Mouse (Mus musculus) layer of hippocampus, adult 8-10 months (tissue): ENCODE measurements around the gene Rbm14. TPM values are rescaled to one million over a fixed set of nuclear protein-coding genes. Genes with fewer than 3 reads are reported as not detected.
A peak's percentile ranks its signal among the peaks of the same experiment; 100 is the strongest.
"Not testable (repeated sequence)": the region's sequence is repeated elsewhere in the genome, so short reads cannot be mapped to it uniquely, and the experiment has no call there.

Experiments
- DNase-seq, 2 experiments: peaks; one replicate each; pipeline ENCODE4 v3.0.0; 2022; ENCODE audit warnings: low spot score in 2 of 2
- total RNA-seq, 4 experiments: library from RNA; stranded (reverse); gene quantifications; 2 replicates each; pipeline ENCODE4 v1.2.4; 2022

The Rbm14 gene
- total RNA-seq, 4 experiments from 2014 or later: 45.5 to 60.9 (median 54.8) TPM

DNA sequence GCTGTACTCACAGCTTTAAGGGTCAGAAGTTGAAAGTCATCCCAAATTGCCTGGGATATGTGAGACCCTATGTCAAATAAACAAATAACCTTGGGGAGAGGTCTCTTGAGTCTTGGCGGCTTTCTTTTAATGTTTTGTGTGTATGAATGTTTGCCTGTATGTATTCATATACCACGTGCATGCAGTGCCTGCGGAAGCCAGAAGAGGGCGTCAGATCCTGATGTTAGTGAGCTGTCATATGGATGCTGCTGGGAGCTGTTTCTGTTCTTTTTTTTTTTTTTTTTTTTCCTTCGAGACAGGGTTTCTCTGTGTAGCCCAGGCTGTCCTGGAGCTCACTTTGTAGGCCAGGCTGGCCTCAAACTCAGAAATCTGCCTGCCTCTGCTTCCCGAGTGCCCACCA, 1.6 kb upstream of the Rbm14 start:
- DNase-seq: no peak

DNA sequence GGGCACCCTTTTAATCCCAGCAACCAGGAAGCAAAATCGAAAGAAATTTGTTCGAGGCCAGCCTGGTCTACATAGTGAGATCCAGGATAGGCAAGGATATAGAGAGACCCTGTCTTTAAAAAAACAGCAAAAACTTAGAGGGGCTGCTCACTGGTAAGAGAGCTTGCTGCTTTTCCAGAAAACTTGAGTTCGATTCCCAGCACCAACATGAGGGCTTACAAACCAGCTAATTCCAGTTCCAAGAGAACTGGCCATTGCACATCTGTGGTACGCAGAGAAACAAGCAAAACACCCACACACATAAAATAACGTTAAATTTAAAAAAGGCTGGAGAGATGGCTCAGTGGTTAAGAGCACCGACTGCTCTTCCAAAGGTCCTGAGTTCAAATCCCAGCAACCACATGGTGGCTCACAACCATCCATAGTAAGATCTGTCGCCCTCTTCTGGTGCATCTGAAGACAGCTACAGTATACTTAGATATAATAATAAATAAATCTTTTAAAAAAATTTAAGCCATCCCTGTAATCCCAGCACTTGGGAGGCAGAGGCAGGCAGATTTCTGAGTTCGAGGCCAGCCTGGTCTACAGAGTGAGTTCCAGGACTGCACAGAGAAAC, 1.0 kb upstream of the Rbm14 start:
- DNase-seq: not testable (repeated sequence)

DNA sequence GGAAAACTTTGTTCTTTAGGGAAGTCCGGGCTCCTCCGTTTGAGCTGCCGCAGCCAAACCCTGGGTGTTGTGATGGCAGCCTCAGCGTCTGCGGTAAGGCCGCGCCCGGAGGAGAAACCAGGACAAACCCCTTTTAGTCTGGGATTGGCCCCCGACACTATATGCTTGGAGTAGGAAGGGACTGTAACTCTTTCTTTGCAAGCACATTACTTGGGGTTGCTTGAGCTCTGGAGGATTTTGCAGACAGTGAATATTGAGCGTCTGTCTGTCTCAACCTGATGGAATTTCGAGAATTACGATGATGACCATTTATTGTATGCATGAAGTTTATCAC, 442 bp upstream of the Rbm14 start:
- no peak for DNase-seq

DNA sequence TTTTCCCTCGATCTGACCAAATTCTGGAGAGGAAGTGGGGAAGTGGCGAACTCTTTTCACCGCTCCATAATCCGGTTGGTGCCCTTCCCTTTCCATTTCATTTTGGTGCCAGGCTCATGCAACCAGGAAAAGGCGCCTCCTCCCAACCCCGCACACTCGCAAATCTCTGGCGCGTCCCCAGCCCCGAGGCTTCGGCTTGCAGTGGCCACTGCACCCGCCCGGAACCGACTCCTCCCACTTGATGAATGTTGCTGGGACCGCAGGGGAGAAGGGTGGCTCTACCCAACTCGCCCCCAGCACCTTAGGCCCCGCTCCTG, 730 bp downstream of the Rbm14 start:
- no peak for DNase-seq

DNA sequence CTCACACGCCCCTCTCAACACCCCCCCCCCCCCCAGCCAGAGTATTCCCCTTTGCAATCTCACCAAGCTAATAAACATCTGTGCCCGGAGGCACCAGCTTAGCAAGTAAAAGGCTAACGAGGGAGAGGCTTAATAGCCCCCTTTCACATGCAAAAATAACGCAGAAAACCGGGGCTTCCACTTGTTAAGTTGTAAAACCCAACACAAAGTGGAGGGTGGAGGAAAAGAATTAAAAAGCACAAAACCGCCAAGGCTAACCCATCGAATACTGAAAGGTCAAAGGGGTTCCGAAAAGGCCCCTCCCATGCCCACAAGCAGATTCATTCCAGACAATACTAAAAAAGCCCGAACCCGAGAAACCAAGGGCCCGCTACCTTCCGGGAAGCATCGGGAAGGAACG, 1.1 kb downstream of the Rbm14 start:
- DNase-seq: no peak

DNA sequence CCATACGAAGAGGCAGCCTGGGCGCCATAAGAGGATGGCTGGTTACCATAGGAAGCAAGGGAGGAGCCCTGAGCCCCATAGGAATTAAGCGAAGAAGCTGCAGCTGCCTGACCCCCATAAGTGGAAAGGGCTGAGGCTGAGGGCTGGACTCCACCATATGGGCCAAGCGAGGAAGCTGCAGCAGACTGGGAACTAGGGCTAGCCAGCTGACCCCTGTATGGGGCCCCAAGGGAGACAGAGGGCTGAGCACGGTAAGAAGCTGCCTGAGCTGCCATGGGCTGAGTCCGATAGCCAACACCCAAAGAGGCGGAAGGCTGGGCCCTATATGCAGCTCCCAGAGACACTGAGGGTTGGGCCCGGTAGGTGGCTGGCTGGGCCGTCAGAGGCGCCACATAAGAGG, 8.2 kb downstream of the Rbm14 start:
- no peak for DNase-seq

DNA sequence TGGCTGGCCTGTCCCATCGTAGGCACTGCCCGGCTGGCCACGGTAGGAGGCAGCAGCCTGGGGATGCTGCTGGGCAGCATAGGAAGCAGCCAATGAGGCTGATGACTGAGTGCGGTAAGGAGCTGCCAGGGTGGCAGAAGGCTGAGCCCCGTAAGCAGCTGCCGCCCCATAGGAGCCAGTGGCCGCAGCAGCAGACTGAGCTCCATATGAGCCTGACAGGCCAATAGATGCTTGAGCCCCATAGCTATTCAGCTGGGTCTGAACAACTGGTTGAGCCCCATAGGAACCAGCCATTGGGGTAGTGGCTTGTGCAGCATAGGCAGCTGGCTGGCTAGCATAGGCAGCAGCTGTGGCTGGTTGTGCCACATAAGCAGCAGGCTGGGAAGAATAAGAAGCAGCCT, 8.7 kb downstream of the Rbm14 start:
- no peak for DNase-seq

DNA sequence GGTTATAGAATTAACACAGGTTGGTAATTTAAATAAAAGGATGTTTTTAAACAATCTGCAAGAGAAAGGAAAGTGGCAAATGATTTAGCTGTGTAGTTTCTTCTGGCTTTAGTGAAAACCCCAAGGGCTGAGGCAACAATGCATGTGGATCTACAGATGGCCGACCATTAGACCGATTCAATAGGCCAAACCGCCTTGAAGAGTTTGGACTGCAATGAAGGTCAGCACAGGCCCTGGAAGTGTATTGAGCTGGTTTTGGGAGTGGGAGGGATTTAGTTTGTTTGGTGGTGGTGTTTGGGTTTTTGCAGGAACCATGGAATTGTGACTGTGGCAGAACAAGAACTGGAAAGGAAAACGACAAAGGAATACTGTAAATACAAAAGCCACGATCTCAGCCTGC, 12.4 kb downstream of the Rbm14 start:
- DNase-seq: no peak

DNA sequence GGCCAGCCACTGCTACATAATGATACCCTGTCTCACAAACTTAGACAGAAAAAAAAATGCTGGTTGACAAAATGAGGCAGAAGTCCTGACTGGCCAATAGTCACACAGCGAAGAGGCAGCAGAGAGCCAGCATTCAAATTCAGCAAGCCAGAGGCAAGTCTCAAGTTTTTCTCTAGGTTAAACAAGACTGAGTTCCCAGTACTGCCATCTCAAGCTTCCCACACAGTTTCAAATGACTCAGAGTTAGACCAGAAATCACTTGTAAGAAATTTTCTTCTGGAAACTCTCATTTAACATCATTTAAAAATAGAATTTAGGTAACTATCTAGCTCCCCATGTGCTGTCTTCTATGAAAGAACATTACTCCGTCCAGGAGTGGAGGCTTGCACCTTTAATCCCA, 13.6 kb downstream of the Rbm14 start:
- DNase-seq: no peak

DNA sequence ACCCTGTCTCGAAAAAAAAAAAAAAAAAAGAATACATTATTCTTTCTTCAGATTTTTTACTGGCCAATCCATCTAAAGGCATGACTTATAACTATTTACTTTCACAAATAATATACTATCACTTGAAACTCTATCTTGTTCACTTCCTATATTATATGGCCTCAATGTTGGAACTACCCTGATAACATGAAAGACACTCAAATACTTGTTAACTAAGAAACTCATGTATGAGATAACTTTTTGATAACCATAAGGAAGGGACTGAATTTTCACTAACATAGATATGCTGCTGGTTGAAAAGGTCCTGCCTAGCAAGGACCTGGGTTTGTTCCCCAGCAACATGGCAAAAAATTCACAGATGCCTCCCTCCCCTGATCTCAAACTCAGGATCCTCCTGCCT, 15.5 kb downstream of the Rbm14 start:
- no peak for DNase-seq

DNA sequence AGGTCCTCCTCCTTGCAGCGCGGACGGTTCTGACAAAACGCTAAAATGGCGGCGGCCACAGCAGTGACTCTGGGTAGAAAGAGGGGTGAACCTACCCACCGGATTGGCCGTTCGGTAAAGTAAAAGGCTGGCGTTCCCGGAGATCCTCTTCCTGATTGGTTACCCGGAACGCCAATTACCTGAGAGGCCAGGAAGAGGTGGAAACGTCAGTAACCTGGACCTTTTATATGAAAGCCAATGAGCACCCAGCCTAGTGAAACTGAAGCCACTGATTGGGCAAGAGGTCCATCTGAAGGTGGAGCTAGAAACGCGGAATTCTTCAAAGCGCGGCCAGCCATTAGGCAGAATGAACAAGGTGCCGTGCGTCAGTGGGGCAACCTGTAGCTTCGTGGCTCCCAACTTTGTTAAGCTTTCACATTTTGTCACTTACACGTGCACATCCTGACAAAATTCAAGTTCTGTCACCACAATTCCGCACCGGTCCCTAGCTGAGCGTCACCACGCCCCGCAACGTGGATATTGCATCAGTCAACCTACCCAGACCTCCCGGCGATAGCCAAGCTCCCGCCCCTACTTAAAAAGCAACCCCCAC, 17.5 kb downstream of the Rbm14 start, which contains the start of gene Rbm4:
Gene Rbm4 (minus strand): TSS at position 71 of the 592 bp plus-strand sequence.
- DNase-seq: peak; percentile 98 to 99

DNA sequence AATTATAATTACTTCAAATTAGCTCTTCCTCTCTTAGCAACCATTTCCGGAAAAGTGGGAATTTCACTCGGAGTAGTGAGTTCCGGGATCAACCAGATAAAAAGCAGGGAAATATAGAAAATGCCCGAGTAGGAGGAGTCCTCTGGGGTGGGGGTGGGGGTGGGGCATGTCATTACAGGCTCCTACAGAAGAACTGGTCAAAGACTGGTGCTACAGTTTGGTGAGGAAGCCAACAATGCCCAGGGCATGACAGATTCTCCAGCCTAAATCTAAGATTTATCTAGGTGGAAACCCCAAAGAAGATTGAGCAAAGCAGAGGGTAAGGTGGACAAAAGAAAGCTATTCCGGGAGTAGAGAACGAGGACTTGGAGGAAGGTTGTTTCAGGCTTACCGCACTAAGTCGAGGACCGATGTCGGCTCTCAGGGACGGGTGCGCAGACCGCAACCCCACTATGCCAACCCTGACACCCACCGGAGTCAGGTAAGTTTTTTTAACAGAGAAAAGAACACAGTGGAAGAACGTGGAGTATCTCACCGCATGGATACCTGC, 18.1 kb downstream of the Rbm14 start:
- no peak for DNase-seq

DNA sequence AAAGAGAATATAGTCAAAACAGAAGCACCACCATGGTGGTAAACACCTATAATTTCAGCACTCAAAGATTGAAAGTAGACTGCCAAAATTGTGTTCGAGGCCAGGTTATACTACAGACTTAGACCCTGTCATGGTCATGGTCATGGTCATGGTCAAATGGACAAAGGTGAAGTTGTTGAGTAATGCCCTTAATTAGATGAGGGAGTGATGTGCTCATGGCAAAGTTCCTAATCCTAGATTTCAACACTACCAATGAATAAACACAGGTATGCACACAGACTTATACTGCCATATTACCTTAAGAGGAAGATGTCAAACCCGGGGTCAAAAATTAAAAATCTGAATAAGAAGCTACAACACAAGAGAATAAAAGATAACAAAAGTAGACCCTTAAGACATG, 25.1 kb downstream of the Rbm14 start:
- DNase-seq: no peak

DNA sequence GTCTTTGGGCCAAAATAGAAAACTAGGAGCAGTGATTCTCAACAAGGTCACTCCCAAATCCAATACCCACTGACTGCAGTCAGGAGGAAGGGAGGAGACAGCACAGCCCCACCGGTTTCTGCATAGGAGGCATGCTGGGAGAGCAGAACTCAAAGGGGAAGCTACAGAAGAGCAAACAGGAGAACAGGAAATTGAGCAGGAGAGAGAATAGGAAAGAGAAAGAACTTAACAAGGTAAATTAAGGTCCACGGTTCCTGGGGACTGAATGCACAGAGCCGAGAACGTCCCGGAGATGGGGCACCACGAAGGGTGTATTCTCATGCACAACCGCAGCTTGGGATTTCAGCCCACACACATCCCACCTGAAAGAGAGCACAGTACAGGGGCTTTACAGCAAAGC, 26.2 kb downstream of the Rbm14 start:
- no peak for DNase-seq

DNA sequence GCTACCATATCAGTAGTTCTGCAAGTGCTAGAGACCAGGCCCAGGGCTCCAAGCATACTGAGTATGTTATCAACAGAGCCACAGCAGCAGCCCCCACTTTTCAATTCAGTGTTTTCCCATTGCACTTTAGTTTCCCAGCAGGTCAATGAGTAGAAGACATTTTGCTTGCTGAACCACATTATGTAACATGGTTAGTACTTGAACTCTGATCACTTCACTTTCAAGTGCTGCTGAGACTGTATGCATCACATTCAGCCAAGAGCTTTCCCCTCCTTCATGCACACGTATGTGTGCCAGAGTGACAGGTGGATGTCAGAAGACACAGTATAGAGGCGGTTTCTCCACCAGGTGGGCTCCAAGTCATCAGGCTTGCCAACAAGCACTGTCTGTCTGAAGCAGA, 28.5 kb downstream of the Rbm14 start:
- DNase-seq: no peak

DNA sequence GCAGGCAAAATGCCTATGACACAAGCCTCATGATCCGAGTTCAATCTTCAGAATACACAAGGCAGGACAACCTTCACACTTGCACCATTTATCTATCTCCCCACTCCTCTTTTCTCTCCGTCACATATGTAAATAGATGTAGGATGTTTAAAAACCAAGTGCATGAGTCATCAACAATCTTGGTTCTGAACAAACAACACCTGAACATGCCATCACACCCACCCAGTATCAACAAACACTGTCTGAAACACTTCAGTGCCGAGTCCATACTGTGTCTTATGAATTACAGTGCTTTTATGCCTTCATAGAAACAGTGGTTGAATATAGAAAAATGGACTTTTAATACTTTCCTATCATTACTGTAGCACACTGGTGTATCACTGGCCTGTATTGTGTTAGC, 38.6 kb downstream of the Rbm14 start:
- no peak for DNase-seq

DNA sequence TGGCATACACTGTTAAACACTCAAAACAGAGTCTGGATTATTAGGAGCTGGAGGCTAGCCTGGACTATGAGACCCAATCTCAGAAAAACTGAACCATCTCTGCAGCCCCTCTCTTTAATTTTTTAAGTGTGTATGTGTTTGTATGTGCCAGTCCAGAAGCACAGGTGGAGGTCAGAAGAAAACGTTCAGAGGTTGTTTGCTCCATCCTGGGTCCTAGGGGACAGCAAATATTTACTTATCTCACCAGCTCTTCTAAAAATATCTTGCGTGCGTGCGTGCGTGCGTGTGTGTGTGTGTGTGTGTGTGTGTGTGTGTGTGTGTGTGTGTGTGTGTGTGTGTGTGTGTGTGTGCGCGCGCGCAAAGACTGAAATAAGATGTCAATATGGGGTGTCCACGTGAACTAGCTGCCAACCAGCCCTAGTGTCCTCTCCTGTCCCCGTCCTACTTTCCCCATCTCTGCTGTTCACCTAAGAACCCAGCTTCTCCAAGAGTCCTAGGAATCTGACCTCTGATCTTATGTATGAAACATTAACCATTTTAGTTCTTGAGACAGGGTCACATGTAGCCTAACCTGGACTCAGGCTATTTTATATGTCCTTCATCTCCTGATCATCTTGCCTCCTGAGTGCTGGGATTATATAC, 43.8 kb downstream of the Rbm14 start:
- DNase-seq: no peak

DNA sequence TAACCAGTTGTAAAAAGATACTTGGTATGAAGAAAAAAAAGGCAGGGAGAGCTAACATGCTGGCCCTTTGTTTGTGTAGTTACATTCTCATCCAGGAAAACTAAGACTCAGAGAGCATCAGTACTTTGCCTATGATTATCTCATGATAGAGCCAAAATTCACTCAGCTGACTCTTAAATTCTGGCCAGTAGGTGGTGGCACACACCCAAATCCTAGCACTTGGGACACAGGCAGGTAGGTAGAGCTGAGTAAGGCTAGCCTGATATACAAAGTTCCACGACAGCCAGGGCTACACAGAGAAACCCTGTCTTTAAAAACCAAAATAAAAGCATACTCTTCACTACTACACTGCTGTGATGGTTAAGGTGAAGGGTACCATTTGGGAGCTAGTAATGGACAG, 48.6 kb downstream of the Rbm14 start:
- DNase-seq: no peak

DNA sequence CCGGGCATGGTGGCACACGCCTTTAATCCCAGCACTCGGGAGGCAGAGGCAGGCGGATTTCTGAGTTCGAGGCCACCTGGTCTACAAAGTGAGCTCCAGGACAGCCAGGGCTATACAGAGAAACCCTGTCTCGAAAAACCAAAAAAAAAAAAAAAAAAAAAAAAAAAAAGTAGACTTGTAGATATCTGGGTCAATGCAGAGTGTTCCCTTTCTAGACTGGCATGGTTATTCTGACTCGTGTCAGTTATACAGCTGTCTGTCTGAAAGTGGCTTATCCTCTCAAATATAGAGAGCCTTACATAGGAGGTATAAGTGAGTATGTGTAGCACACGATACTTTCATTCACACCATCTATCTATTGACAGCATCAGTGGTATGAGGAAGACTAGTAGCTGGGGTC, 50.9 kb downstream of the Rbm14 start:
- not testable (repeated sequence) for DNase-seq

DNA sequence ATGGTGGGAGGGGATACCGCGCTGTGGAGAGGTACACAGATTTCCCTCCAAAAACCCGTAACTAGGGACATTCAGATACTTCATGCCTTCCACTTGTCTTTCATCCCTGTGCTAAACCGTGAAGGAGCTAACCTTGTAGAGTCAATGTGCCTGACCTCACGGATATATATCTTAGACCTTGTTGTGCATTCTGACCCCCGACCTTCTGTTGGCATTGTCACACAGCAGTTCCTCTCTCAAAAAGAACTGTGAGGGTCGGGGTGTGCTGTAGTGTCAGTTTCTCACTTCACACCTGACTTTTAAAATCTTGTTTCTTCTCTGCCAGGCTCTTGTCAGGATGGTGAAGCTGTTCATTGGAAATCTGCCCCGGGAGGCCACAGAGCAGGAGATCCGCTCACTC, 54.5 kb downstream of the Rbm14 start:
- no peak for DNase-seq

DNA sequence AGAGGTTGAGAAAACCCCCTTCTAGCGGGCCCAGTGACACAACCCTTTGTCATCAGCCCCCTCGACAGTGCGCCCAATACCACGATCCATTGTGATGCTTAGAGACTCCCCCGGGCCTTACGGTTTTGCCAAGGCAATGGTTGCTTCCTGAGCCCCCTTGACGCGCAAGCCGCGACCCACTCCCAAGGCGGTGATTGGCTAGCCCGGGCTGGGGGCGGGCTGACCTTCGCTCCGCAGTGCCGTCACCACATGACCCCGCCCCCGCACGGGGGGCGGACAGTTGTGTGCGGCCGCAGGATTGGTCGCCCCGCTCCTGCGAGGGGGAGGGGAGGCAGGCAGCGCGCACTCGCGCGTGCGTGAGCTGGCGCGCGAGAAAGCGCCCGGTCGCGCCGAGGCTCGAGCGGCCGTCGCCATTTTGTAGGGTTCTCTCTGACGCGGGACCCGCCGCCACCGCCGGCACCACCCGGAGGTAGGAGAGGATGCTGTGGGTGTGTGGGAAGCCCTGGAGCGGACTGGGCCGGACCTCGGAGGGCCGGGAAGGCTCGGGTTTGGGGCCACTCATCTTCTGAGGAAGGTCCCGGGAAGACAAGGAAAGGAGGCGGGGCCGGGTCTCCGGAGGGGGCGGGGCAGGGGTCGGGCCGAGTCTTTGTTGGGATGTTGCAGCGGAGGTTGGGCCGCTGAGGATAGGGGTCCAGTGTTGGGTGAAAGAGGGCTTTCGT, 55.1 kb downstream of the Rbm14 start, which contains the start of gene Rbm4b:
Gene Rbm4b (plus strand): TSS at position 305 of the 719 bp plus-strand sequence.
- peak; percentile 94 to 96 for DNase-seq

DNA sequence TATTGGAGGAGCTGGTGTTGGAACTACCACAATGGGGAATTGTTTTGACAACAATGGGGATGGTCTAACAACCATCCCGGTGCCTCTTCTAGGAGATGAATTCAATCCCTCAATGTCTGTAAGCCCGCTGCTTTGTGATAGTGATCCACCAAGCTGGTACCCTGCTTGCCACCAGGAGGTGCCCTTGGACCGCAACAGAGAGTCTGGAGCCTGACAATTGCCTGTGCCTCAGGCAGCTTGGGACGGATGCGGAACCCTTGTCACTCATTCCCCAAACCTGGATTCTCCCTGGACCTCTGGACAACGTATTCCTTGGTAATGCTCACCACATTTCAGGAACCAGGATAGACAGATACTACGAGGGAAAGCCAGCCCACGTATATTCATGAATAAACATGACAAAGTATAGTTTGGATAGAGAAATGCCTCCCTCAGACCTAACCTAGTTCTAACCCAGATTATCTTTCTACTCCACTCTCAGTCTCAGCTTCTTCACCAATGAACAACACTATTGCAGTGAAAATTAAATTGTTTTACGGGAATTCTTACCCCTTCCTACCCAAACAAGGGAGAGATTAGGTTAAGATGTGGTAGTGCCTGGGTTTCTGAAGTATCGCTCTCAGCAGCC, 55.8 kb downstream of the Rbm14 start:
- peak; percentile 89 to 90 for DNase-seq
